Mouse (Mus musculus) cerebellum, adult 18-20 months (tissue): ENCODE data around the gene Rpe65.

Source experiments
- DNase-seq, 2 experiments: peaks; one replicate each; pipeline ENCODE4 v3.0.0; 2021

Rpe65 gene

DNA sequence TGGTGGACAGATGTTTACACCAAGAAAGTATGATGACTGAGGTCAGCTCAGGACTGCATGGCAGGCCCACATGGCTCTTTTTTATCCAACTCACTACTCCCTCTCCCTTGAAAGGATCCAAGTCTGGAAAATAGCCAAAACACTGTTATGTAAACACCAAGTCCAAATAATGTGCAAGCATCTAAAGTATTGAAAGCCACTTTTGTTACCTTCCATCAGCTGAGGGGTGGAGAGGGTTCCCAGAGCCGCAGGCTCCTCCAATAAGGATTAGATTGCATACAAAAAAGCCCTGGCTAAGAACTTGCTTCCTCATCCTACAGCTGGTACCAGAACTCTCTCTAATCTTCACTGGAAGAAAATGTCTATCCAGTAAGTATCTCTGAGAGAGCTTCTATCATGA lies at the start of gene Rpe65:
Gene Rpe65, plus strand, starts transcription at position 301 of the 400 bp plus-strand sequence.
- no peak for DNase-seq

DNA sequence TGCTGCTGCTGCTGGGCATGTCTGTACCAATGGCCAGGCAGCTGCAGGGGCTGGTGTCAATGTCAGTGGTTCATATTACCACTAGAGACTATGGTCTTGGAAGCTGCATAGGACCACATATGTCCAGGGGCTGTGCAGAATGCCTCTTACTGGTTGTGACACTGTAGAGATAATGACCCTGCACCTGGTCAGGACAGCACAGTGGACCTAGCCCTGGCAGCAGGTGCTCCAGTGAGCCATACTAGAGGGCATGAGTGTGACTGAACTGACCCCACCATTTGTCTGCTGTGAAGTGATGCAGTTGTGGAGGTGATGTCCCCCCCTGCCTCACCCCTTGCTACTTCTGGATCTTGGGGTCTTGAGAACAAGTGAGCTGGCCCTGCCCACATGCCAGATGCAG lies 48.8 kb upstream of the Rpe65 start:
- no peak for DNase-seq

DNA sequence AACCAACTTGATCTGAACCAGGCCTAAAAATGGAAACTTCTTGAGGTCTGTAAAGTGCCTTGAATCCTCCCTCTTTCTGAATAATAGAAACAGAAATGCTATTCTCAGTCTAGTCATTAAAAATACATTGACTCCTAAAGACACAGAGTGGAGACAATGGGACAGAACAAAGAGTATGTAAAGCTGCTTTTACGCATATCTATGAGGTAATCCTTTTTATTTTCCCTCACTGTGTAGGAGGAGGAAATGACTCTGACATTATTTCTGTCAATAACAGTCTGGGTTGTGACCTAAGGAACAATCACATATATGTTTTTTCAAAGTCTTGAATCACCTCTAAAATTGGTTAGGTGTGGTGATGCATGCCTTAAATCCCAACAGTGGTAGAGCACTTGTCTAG lies 16.0 kb downstream of the Rpe65 start:
- DNase-seq: no peak

DNA sequence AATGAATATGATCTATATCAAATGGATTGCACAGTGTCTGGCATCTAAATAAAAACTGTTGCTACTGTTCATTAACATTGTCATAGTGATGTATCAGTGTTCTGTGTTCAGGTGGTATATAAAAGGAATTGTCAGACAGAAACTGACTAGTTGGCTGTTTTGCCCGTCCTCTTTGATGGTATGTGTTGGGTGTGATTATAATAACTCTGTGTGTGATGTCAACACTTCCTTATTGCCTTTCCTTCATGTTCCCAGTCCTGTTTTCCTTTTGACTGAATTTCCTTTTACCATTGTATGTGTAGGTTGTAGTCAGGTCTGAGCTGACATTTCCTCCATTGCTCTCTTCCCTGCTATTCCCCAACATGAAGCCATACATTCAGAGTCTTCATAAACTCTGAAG lies 22.1 kb downstream of the Rpe65 start:
- no peak for DNase-seq

DNA sequence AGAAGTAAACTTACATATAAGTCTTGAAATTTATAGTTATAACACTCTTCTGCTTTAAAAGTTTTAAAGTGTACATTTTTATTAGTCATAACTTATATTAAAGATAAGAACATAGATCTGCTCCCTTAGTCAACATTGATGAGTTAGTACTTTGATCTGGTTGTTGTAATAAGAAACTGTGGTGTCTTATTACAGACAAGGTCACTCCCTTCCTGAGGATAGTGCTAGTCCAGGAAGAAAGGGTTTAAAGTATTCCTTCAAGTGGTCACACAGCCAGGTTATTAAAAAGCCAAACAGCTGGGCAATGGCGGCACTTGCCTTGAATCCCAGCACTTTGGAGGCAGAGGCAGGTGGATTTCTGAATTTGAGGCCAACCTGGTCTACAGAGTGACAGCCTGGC lies 25.0 kb downstream of the Rpe65 start:
- no peak for DNase-seq

DNA sequence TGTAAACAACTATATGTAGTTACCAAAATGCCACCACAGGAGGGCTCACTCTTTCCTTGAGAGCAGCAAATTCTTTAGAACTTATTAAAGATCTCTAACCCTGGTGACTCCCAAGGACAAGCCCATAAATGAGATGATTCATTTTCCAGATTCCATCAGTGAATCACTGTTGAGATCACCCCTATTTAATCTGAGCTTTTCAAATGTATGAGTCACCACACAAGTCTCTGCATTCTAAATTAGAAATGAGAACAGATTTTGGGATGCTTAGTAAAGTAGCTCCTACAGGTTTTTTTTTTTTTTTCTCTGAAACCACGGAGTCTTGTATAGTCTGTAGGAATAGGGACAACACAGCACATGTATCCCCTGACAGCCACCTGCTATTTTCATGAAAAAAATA lies 61.8 kb downstream of the Rpe65 start:
- no peak for DNase-seq

DNA sequence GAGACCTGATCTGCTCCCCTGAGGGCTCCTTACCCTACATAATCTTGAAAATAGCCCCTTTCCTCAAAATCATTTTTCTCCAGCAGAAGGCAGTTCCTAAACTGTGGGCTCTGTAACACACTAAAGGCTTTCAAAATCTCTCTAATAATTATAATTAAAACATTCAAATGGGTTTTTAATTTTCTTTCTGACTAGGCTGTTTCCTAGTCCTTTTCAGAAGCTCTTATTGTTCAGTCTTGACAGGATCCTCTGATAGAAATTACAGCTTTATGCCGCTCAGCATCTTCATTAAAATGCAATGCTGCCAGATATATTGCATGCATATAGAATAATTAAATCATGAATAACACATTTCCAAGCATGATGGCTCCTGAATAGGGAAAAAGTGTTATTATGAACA lies 64.4 kb downstream of the Rpe65 start:
- no peak for DNase-seq
